Mouse (Mus musculus): ENCODE results near the gene Naaa. TPM values are rescaled to one million over a fixed set of nuclear protein-coding genes. Genes with fewer than 3 reads are reported as not detected.

Gene Naaa
- polyA plus RNA-seq (2016; fragmentation: Nextera tagmentation; extraction: Ambion mirVana), result 7.2 and 8.5 TPM in 2 replicates

DNA sequence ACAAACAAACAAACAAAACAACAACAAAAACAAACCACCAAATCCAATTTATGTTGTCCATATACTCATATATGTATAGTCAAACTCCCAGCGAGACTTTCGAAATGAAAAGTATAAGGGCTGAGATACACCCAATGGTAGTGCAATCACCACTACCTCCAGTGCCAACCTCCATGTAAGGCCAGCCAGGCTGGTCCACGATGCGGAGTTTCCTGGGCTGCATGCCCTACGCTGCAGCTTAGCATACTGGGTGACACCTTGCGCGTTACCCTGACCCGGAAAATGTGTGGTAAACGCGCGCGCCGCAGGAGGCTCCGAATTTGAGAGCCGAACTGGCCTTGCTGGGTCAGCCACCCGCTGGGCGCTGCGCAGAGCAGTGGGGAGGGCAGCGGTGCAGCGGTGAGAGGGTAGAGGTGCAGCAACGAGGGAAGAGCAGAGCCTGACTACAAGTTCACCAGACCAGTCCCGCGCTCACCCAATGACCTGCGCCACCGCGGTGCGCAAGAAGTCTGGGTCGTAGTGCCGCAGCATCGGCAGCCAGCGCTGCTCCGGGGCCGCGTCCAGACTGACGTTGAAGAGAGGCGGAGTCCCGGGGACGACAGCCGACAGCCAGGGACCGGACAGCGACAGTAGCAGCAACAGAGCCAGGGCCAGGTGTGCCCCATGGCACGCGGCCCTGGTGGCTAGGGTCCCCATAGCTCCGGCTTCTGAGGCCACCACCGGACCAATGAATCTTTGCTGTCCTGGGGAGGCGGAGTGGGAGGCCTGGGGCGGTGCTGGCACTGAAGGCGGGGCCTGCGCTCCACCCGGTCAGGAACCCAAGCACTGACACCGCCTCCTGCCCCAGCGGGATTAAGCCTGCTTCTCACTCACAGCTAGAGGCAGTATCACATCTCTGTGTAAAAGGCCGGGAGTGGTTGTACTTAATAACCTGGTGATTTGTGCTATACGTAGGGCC, at the start of gene Naaa:
Gene Naaa (minus strand): TSS at position 734 of the 958 bp plus-strand sequence.
- H3K4me3 ChIP-seq, result peak within 1 kb of the TSS; percentile 68
- H3K4me1 ChIP-seq, result no peaks in the 10 kb centered on the region
- WGBS, result 3% methylated on average over 54 of the region's 54 CpGs
- peak; percentile 92 for ATAC-seq (ENCODE audit: low FRiP score, low read depth)
- H3K27ac ChIP-seq, result no peak within 1 kb of the TSS
- H3K9me3 ChIP-seq, result no peaks in the 10 kb centered on the region
- H3K27me3 ChIP-seq (replicated peaks), result no peaks in the 10 kb centered on the region
- no peaks in the 10 kb centered on the region for H3K36me3 ChIP-seq
- peak within 1 kb of the TSS; percentile 59 for H3K9ac ChIP-seq
- H3K4me2 ChIP-seq (replicated peaks), result peak within 1 kb of the TSS; percentile 91

DNA sequence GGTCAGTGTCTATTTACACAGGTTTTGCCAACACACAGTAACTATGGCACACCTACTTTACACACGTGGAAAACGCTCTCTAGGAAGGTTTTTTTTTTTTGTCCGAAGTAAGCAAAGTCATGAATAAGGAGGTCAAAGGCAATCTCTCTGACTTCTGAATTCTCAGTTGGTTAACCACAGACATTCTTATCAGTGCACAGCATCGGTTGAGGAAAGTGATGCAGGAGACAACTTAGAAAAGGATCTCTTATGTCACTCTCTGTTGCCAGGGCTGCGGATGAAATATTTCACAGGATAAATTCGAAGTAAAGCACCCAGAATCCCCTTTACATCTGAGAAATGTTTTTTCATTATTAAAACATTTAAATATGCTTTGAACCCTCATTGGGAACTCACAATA, 49.4 kb upstream of the Naaa start:
- no peaks in the 10 kb centered on the region for H3K4me1 ChIP-seq
- no peak overlapping the region for H3K4me2 ChIP-seq (replicated peaks)
- H3K9me3 ChIP-seq, result no peaks in the 10 kb centered on the region
- H3K36me3 ChIP-seq, result no peaks in the 10 kb centered on the region
- WGBS, result 87% methylated on average over 6 of the region's 6 CpGs
- H3K9ac ChIP-seq, result no peak overlapping the region
- ATAC-seq (ENCODE audit: low FRiP score, low read depth), result no peak
- no peak overlapping the region for H3K4me3 ChIP-seq
- no peak overlapping the region for H3K27ac ChIP-seq
- H3K27me3 ChIP-seq (replicated peaks), result no peaks in the 10 kb centered on the region

DNA sequence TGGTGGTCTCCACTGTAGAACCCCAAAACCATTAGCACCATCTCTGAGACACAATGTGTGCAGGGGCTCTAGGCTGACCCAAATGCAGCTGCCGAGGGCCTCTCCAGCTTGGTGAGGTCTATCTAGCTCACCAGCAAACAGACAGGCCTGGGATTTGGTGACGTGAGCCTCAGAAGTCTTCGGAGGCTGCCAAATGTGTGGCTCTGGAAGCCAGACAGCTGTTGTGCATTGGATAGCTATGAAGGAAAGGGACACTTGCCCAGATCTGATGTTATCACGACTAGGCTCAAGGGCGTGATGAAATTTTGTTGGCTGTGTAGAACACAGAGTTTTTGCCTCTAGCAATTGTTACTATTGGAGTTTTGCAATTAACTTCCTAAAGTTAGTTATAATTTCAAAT, 45.3 kb upstream of the Naaa start:
- 89% methylated on average over 5 of the region's 5 CpGs for WGBS
- Histone ChIP-seq H3K9me3 (no peaks in the 10 kb centered on the region), H3K27me3 (replicated peaks) (no peaks in the 10 kb centered on the region), H3K4me1 (no peaks in the 10 kb centered on the region), H3K4me2 (replicated peaks) (no peak overlapping the region), H3K9ac (no peak overlapping the region), H3K36me3 (no peaks in the 10 kb centered on the region), H3K27ac (no peak overlapping the region), H3K4me3 (no peak overlapping the region)
- ATAC-seq (ENCODE audit: low FRiP score, low read depth), result no peak

DNA sequence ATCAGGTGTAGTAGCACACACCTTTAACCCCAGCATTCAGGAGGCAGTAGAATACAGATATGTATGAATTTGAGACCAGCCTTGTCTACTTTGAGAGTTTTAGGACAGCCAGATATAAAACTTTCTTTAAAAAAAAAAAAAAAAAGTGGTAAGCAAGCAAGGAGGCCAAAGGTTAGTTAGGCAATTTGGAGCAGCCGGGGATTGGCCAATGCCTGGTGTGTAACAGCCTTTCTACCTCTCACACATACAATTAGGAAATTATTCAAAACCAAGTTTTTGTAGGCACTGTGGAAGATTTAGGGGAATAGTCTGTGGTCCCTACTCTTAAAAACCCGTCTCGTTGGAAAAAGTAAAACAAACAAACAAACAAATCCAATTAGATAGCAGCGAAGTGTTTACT, 44.6 kb upstream of the Naaa start:
- no peaks in the 10 kb centered on the region for H3K4me1 ChIP-seq
- no peaks in the 10 kb centered on the region for H3K9me3 ChIP-seq
- H3K9ac ChIP-seq, result no peak overlapping the region
- H3K27me3 ChIP-seq (replicated peaks), result no peaks in the 10 kb centered on the region
- no peak overlapping the region for H3K4me2 ChIP-seq (replicated peaks)
- no peak overlapping the region for H3K27ac ChIP-seq
- 91% methylated on average over 4 of the region's 4 CpGs for WGBS
- no peak overlapping the region for H3K4me3 ChIP-seq
- no peaks in the 10 kb centered on the region for H3K36me3 ChIP-seq
- no peak for ATAC-seq (ENCODE audit: low FRiP score, low read depth)

DNA sequence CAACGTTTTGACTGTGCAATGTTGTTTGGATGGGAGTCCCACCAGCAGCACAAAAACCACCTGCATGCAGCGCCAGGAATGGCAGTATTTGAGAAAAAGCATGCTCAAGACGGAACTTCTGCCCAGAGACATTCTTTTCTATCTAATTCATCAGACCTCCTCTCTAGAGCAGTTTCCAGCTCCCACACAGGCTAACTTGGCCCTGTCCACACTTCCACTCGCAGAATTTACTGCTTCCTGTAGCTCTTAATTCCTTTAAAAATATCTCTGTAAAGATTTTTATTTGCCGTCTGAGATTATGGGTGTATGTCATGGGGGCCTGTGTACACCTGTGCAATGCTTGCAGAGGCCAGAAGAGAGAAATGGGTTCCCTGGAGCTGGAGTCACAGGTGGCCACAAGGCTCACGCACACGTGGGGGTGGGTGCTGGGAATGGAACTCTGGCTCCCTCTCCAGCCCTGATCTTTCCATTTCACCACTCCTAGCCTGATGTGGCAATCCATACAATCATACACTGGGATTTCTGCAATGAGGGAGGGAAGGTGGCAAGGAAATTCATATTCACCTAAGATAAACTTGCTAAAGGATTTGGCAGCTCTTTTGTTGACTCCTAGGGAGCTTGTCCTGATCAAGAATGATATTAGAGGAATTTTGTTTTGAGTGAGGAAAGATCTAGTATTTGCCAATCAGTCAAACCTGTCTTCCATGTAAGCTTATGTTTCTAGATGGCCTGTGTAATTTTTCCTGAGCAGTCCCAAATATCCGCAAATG, 43.8 kb upstream of the Naaa start:
- Histone ChIP-seq H3K27ac (no peak overlapping the region), H3K4me1 (no peaks in the 10 kb centered on the region), H3K4me2 (replicated peaks) (no peak overlapping the region), H3K4me3 (no peak overlapping the region), H3K9ac (no peak overlapping the region), H3K9me3 (no peaks in the 10 kb centered on the region), H3K27me3 (replicated peaks) (no peaks in the 10 kb centered on the region), H3K36me3 (no peaks in the 10 kb centered on the region)
- no peak for ATAC-seq (ENCODE audit: low FRiP score, low read depth)
- 78% methylated on average over 8 of the region's 8 CpGs for WGBS

DNA sequence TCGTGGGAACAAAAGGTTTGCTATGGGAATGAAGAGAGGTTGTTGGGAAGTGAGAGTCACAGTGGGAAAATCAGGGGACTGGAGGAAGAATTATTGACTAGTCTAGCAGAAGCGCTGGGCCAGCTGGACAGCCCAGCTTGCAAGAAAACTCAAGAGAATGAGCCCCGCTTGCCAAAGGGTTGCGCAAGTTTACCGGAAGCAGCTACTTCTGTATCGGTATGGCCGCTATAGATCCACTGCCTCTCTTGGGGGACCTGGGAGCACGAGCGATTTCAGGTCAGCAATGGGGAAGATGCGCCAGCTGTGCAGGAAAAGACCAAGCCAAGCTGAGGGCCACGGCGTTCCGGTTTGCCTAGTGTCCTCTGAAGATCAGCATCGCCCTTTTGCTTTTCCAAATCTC, 40.6 kb upstream of the Naaa start:
- ATAC-seq (ENCODE audit: low FRiP score, low read depth), result no peak
- 93% methylated on average over 14 of the region's 14 CpGs for WGBS
- no peaks in the 10 kb centered on the region for H3K4me1 ChIP-seq

DNA sequence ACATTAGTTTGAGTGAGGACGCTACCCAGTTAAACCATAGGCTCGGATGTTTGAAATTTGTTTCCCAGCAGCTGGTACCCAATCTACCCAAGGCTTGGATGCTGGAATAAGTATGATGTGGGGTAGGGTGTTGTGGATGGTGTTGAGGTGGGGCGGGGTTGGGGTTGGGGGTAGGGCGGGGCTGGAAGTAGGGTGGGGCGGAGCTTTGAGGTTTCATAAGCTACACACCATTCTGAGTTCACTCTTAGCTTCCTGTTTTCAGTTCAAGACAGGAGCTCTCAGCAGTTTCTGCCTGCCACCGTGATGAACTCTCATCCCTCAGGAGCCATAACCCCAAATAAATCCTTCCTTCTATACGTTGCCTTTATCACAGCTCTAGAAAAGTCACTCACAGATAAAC, 40.1 kb upstream of the Naaa start:
- H3K4me1 ChIP-seq, result no peaks in the 10 kb centered on the region
- H3K36me3 ChIP-seq, result no peaks in the 10 kb centered on the region
- H3K9me3 ChIP-seq, result no peaks in the 10 kb centered on the region
- H3K27ac ChIP-seq, result no peak overlapping the region
- no peaks in the 10 kb centered on the region for H3K27me3 ChIP-seq (replicated peaks)
- no peak for ATAC-seq (ENCODE audit: low FRiP score, low read depth)
- no peak overlapping the region for H3K4me3 ChIP-seq
- H3K4me2 ChIP-seq (replicated peaks), result no peak overlapping the region
- 81% methylated on average over 7 of the region's 7 CpGs for WGBS
- H3K9ac ChIP-seq, result no peak overlapping the region

More for the DNA sequence above, 40.6 kb upstream of the Naaa start:
- Histone ChIP-seq H3K27me3 (replicated peaks) (no peaks in the 10 kb centered on the region), H3K36me3 (no peaks in the 10 kb centered on the region), H3K9me3 (no peaks in the 10 kb centered on the region), H3K4me3 (no peak overlapping the region), H3K4me2 (replicated peaks) (no peak overlapping the region), H3K9ac (no peak overlapping the region), H3K27ac (no peak overlapping the region)

DNA sequence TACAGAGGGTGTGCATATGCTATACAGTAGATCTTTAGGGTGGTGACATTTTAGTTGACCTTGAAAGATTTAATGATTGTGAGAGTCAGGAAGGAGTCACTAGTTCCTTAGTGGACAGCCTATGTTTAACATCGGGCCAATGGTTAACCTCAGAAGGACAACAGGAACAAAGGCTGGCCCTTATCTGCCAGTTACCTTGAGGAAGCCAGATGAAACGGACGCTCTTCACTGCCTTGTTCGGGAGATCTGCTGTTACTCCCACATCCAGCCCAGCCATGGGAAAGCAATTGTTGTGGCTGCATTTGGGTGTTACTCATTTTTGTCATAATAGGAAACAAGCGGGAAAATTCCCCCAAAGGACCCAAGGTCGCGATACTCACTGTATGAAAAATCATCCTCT, 35.8 kb upstream of the Naaa start:
- Histone ChIP-seq H3K27me3 (replicated peaks) (no peaks in the 10 kb centered on the region), H3K27ac (no peak overlapping the region), H3K4me3 (no peak overlapping the region), H3K4me1 (peaks cover 6% of the 10 kb centered on the region), H3K9ac (no peak overlapping the region), H3K36me3 (no peaks in the 10 kb centered on the region), H3K9me3 (no peaks in the 10 kb centered on the region), H3K4me2 (replicated peaks) (no peak overlapping the region)
- ATAC-seq (ENCODE audit: low FRiP score, low read depth), result no peak
- 76% methylated on average over 7 of the region's 7 CpGs for WGBS

DNA sequence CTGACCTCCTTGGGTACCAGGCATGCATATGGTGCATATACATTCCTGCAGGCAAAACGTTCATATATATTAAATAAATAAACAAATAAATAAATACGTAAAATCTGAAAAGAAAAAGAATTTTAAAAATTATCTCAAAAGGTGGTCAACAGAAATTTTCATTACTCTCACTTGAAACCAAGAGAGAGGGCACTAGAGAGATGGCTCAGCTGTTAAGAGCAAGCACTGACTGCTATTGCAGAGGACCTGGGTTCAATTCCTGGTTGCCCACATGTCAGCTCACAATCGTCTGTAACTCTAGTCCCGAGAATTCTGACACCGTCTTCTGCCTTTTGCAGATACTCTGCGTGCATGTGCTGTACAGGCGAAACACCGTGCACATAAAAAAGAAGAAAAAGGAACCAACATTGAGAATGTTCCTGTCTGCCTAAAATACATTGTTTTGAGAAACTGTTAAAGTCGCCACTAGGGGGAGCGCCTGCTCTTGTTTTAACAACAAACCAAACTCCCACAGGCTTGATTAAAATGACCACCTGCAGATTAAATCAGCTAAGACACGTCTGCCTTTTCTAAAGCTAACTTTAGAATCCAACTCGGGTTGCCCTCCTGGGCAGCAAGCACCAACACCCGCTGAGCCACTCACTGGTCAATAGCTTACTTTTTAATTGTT, 34.2 kb upstream of the Naaa start:
- no peak overlapping the region for H3K4me2 ChIP-seq (replicated peaks)
- H3K36me3 ChIP-seq, result no peaks in the 10 kb centered on the region
- no peak for ATAC-seq (ENCODE audit: low FRiP score, low read depth)
- no peak overlapping the region for H3K9ac ChIP-seq
- no peaks in the 10 kb centered on the region for H3K9me3 ChIP-seq
- no peaks in the 10 kb centered on the region for H3K27me3 ChIP-seq (replicated peaks)
- H3K27ac ChIP-seq, result no peak overlapping the region
- 14% methylated on average over 13 of the region's 13 CpGs for WGBS
- no peak overlapping the region for H3K4me3 ChIP-seq
- peaks cover 11% of the 10 kb centered on the region for H3K4me1 ChIP-seq

DNA sequence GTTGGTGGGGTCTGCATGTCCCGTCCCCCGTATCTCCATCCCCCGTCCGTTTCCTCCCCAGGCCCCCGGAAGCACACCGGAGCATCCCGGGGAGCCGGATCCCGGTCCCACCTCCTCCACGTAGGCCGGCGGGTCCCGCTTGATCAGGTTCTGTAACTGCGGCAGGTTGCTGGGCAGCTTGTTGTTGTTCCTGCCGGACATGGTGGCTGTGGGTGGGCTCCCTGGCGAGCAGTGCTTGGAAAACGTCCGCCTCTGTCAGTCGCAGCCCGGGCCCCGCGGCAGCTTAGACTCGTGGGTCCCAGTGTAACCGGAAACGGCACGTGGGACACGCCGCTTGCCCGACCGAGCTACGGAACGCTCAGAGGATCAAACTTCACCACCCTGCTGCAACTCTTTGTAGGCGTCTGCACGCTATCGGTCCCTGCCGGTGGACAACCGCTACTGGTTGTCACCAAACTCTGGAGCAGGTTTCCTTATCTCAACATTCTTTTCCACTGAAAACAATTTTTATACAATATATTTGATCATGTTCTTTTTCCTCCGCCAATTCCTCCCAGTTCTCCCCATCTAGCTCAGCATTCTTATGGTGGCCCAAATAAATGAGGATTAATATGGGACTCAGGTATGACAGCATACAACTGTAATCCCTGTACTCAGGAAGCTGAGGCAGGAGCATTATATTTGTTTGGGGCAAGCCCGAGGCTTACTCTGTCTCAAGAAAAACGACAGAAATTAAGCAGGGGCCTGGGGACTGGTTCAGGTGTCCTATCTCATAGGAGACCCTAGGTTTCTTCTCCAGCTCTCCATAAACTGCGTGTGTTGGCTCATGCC, 31.9 kb upstream of the Naaa start, which contains the start of gene Sdad1:
Gene Sdad1 (minus strand): TSS at position 799 of the 831 bp plus-strand sequence.
- no peaks in the 10 kb centered on the region for H3K27me3 ChIP-seq (replicated peaks)
- 2% methylated on average over 41 of the region's 41 CpGs for WGBS
- peak; percentile 94 for ATAC-seq (ENCODE audit: low FRiP score, low read depth)

DNA sequence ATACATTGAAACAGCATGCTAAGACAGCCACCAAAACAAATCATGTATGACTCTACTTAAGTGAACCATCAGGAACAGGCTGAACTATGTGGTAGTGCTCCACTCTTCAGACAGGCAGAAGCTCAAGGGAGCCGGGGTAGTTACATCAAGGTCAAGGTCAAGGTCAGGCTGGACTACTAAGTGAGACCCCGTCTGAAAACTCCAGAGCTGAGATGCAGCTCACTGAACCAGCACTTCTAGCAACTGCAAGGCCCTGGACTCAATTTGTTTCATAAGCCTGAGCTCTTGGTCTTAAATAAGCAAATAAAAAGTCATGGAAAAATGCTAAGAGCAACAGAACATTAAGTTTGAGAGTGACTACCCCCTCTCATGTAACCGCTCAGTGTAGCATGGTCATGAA, 26.3 kb upstream of the Naaa start:
- no peak for ATAC-seq (ENCODE audit: low FRiP score, low read depth)
- H3K9ac ChIP-seq, result no peak overlapping the region
- no peaks in the 10 kb centered on the region for H3K9me3 ChIP-seq
- peaks cover 61% of the 10 kb centered on the region for H3K36me3 ChIP-seq
- H3K4me1 ChIP-seq, result peaks cover 10% of the 10 kb centered on the region
- 85% methylated on average over 3 of the region's 3 CpGs for WGBS
- H3K4me2 ChIP-seq (replicated peaks), result no peak overlapping the region
- H3K4me3 ChIP-seq, result no peak overlapping the region
- no peaks in the 10 kb centered on the region for H3K27me3 ChIP-seq (replicated peaks)
- no peak overlapping the region for H3K27ac ChIP-seq

More for the DNA sequence above, 31.9 kb upstream of the Naaa start, which contains the start of gene Sdad1:
- Histone ChIP-seq H3K36me3 (peaks cover 9% of the 10 kb centered on the region), H3K9me3 (no peaks in the 10 kb centered on the region), H3K9ac (peak within 1 kb of the TSS; percentile 82), H3K4me3 (peak within 1 kb of the TSS; percentile 92), H3K27ac (peak within 1 kb of the TSS; percentile 42; the same call in 1 of the 2 replicates), H3K4me2 (replicated peaks) (peak within 1 kb of the TSS; percentile 87), H3K4me1 (peaks cover 11% of the 10 kb centered on the region)
